Mouse (Mus musculus) gonadal fat pad, adult 2 months (tissue): ENCODE data around the gene Tacr3. TPM values are rescaled to one million over a fixed set of nuclear protein-coding genes. Genes with fewer than 3 reads are reported as not detected.

Source experiments
- DNase-seq: peaks from one replicate; pipeline ENCODE4 v3.0.0-alpha.2; 2012; ENCODE audit warnings: low read depth
- polyA plus RNA-seq: library from polyadenylated mRNA; depleted of rRNA; stranded (reverse); fragments of >200 nt; gene quantifications from 2 replicates; pipeline ENCODE4 v1.2.3, GENCODE M21; 2012; rRNA removed

Gene Tacr3
- polyA plus RNA-seq: 0.05 TPM in 1 of 2 replicates, not detected in the other

- DNase-seq: peak; percentile 19
Observed at GRCm38 (mm10) chr3:134828875-134829530, at the start of gene Tacr3. Gene Tacr3, plus strand, starts transcription at chr3:134829007.

- no peak for DNase-seq
Observed at GRCm38 (mm10) chr3:134828492-134828874, 324 bp upstream of the Tacr3 start.

GRCm38 (mm10) chr3:134829531-134829921 is 719 bp downstream of the Tacr3 start:
- DNase-seq: no peak

DNA sequence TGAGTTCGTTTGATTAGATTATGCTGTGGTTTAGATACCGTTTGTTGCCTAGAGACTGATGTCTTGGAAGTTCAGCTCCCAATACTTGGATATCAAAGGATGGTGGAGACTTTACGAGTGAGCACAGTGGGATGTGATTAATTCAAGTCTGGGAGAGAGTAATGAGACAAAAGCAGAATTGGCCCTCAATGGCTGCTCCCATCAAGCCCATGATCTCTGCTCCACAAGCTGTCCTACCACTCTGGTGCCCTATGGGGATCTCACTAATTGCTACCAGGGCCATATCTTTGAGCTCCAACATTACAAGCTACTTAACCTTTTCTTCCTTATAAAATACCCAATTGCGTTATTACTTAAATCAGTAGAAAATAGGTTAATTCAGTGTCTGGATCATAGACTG is 22.5 kb downstream of the Tacr3 start:
- no peak for DNase-seq

DNA sequence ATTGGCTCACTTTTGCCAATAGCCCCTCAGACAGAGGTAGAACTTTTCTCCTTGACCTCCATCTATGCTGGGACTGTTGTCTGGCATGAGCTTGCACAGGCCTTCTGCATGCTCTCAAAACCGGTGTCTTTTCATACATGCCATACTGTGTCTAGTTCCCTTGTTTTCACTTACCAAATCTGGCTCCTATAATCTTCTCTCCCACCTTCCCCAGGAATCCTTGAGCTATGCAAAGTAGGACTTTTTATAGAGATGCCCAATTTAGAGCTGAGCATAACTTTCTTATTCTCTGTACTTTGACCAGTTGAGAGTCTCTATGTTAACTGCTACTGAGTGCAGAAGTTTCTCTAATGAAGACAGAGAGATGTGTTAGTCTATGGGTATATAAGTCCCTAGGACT is 48.9 kb downstream of the Tacr3 start:
- no peak for DNase-seq

- no peak for DNase-seq
Observed at GRCm38 (mm10) chr3:134895831-134896230, 67.0 kb downstream of the Tacr3 start.

DNA sequence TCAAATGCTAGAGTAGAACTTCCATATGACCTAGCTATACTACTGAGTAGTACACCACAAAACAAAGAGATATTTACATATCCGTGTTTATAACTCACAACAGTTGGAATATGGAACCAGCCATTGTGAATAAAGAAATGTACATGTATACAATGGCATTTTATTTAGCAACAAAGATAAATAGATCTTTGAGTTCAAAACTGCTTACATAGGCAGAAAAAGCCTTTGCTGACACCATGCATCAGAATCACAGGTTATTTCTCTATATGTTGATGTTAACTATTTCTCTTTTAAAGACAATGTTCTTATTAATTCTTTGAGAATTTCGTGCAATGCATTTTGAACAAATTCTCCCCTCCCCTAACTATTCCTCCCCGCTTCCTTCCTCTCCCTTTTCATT is 80.1 kb downstream of the Tacr3 start:
- no peak for DNase-seq

DNA sequence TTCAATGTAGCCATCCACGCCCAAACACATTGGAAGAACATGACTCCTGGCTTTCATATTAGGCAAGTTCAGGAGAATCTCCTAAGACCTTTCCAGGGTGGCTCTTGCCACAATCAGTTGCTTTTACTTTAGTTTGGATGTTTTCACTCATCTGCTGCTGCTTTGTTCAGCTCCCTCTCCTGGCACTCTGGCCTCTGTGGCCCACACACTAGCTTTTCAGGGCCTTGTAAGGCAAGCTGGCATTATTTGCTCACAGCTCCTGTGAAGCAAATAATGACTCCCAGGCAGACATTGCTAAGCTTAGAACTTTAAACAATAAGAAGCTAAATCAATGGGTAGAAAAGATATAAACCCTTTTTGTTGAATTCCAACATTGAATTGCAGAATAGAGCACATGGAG is 105.9 kb downstream of the Tacr3 start:
- no peak for DNase-seq

- peak; percentile 12 for DNase-seq
Observed at GRCm38 (mm10) chr3:134935461-134935860, 106.7 kb downstream of the Tacr3 start.

DNA sequence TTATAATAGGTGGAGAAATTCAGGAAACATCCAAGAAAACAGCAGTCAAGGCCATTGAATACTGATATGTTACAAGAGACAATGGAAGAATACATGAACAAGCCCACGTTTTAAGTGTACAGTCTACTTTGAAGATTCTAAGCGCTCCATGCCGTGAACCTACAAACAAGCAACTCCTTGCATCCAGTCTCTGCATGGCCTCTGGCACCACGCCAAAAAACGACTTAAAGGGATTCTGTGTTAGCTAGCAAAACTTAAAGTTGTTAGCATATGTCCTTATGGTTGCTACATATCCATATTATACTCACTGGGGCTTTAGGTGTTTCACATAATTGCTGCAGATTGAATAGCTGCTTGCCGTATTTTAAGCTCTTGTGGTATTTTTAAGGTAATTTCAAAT is 134.7 kb downstream of the Tacr3 start:
- DNase-seq: no peak

DNA sequence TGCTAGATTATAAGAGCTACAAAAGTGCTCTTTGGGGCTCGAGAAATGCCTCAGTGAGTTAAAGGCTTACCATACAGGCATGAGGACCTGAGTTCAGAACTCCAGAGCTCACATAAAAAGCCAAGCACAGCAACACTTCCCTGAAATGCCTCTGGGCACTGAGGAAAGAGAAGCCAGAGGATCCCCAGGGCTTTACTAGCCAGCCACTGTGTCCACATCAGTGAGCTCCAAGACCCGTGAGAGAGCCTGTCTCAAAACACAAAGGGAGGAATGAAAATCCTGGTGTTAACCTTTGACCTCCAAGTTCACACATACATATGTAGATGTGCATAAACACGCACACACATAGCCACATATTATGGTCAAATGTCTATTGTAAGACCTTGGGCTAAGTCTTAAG is 150.1 kb downstream of the Tacr3 start:
- DNase-seq: no peak

DNA sequence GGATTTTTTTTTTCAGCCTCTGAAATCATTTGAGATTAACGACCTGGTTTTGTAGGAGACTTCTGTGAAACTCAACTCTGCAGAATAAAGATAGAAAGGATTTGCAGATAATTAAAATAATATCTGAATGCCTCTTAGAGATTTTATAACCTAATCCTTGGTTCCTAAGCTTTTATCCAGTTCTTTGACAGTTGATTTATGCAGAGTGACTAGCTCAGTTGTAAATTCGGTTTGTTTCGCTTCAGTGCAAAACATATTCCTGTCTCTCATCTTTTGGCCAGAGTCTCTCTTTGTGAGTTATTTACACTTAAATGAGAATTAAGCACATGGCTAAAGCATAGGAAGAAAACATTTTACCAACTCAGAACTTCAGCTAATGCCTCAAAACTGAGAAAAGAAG is 151.3 kb downstream of the Tacr3 start:
- no peak for DNase-seq
